Mouse (Mus musculus) urinary bladder, postnatal 25 days (tissue): ENCODE results near the gene Bcl2l13.
A peak's percentile ranks its signal among the peaks of the same experiment; 100 is the strongest.
"Not testable (repeated sequence)": the region's sequence is repeated elsewhere in the genome, so short reads cannot be mapped to it uniquely, and the experiment has no call there.

Experiments used
- DNase-seq: peaks from one replicate; pipeline ENCODE4 v3.0.0; 2022; ENCODE audit warnings: low spot score

Gene Bcl2l13

GRCm38 (mm10) chr6:120835474-120836374, at the start of gene Bcl2l13:
Bcl2l13 (plus strand) TSS chr6:120836212.
- peak; percentile 99 for DNase-seq

- DNase-seq = no peak
Observed at GRCm38 (mm10) chr6:120788068-120788607, 47.9 kb upstream of the Bcl2l13 start.

GRCm38 (mm10) chr6:120788904-120789303, 47.1 kb upstream of the Bcl2l13 start:
- DNase-seq = no peak

GRCm38 (mm10) chr6:120790153-120790552, 45.9 kb upstream of the Bcl2l13 start:
- DNase-seq = no peak

- DNase-seq = no peak
Observed at GRCm38 (mm10) chr6:120790717-120791116, 45.3 kb upstream of the Bcl2l13 start.

- DNase-seq = no peak
Observed at GRCm38 (mm10) chr6:120792947-120793346, 43.1 kb upstream of the Bcl2l13 start.

GRCm38 (mm10) chr6:120795422-120796086, 40.5 kb upstream of the Bcl2l13 start:
- DNase-seq = no peak

- DNase-seq = no peak
Observed at GRCm38 (mm10) chr6:120796111-120796510, 39.9 kb upstream of the Bcl2l13 start.

GRCm38 (mm10) chr6:120798019-120798418, 38.0 kb upstream of the Bcl2l13 start:
- DNase-seq = peak; percentile 15

GRCm38 (mm10) chr6:120798905-120799304, 37.1 kb upstream of the Bcl2l13 start:
- DNase-seq = no peak

- no peak for DNase-seq
Observed at GRCm38 (mm10) chr6:120799581-120800041, 36.4 kb upstream of the Bcl2l13 start.

- DNase-seq = no peak
Observed at GRCm38 (mm10) chr6:120806999-120807737, 28.8 kb upstream of the Bcl2l13 start.

GRCm38 (mm10) chr6:120807738-120808081, 28.3 kb upstream of the Bcl2l13 start:
- DNase-seq = no peak

- not testable (repeated sequence) for DNase-seq
Observed at GRCm38 (mm10) chr6:120811999-120812398, 24.0 kb upstream of the Bcl2l13 start.

GRCm38 (mm10) chr6:120819294-120819693, 16.7 kb upstream of the Bcl2l13 start:
- no peak for DNase-seq

- DNase-seq = no peak
Observed at GRCm38 (mm10) chr6:120820144-120820543, 15.9 kb upstream of the Bcl2l13 start.

GRCm38 (mm10) chr6:120820941-120821340, 15.1 kb upstream of the Bcl2l13 start:
- no peak for DNase-seq

GRCm38 (mm10) chr6:120821715-120822114, 14.3 kb upstream of the Bcl2l13 start:
- DNase-seq = no peak

- peak; percentile 80 for DNase-seq
Observed at GRCm38 (mm10) chr6:120822307-120822928, 13.6 kb upstream of the Bcl2l13 start, which contains the start of gene Atp6v1e1. Atp6v1e1 (minus strand) TSS chr6:120822793.

- DNase-seq = no peak
Observed at GRCm38 (mm10) chr6:120822937-120823614, 12.9 kb upstream of the Bcl2l13 start.

GRCm38 (mm10) chr6:120830056-120830455, 6.0 kb upstream of the Bcl2l13 start:
- no peak for DNase-seq
